Mouse (Mus musculus) brown adipose tissue, adult 24 weeks (tissue): Measurements from ENCODE around the gene Anks4b. TPM values are rescaled to one million over a fixed set of nuclear protein-coding genes. Genes with fewer than 3 reads are reported as not detected.

Experiments
- H3K27ac ChIP-seq: fragments of 200-500 bp; replicated peaks from 2 replicates; pipeline ENCODE4 v1.5.1; 2012; ENCODE audit warnings: low read depth, mild to moderate bottlenecking, low read length
- H3K4me1 ChIP-seq: fragments of 200-500 bp; 2 replicates; pipeline ENCODE4 v1.6.1; 2012; ENCODE audit warnings: low read length, mixed read lengths; ENCODE audit not compliant: control insufficient read depth, insufficient read depth, insufficient read length
- H3K4me3 ChIP-seq: fragments of 200-500 bp; 2 replicates; pipeline ENCODE4 v1.5.1; 2012; ENCODE audit warnings: low read depth, mild to moderate bottlenecking, low read length, moderate library complexity; ENCODE audit not compliant: insufficient read depth
- polyA plus RNA-seq: library from polyadenylated mRNA; stranded (reverse); fragments of >200 nt; gene quantifications from 2 replicates; pipeline ENCODE4 v1.2.4, GENCODE M21; 2012; ENCODE audit not compliant: missing spikeins, insufficient read depth, insufficient read length

Anks4b gene
- polyA plus RNA-seq, 1 experiment = not detected

- Histone ChIP-seq H3K4me3 (no peak overlapping the region), H3K4me1 (no peaks in the 10 kb centered on the region), H3K27ac (no peak overlapping the region)
These were observed 1.3 kb downstream of the Anks4b start for GRCm38 (mm10) chr7:120174723-120175504.

GRCm38 (mm10) chr7:120177611-120178010 is 4.0 kb downstream of the Anks4b start:
- H3K4me3 ChIP-seq = no peak overlapping the region
- H3K27ac ChIP-seq = no peak overlapping the region
- no peaks in the 10 kb centered on the region for H3K4me1 ChIP-seq

GRCm38 (mm10) chr7:120178935-120179334 is 5.3 kb downstream of the Anks4b start:
- no peak overlapping the region for H3K4me3 ChIP-seq
- no peak overlapping the region for H3K27ac ChIP-seq
- H3K4me1 ChIP-seq = no peaks in the 10 kb centered on the region

GRCm38 (mm10) chr7:120180547-120180946 is 6.9 kb downstream of the Anks4b start:
- Histone ChIP-seq H3K27ac (no peak overlapping the region), H3K4me3 (no peak overlapping the region), H3K4me1 (no peaks in the 10 kb centered on the region)

GRCm38 (mm10) chr7:120181401-120182230 is 8.0 kb downstream of the Anks4b start:
- H3K4me3 ChIP-seq = no peak overlapping the region
- no peaks in the 10 kb centered on the region for H3K4me1 ChIP-seq
- H3K27ac ChIP-seq = no peak overlapping the region

GRCm38 (mm10) chr7:120182891-120183290 is 9.2 kb downstream of the Anks4b start:
- Histone ChIP-seq H3K27ac (no peak overlapping the region), H3K4me3 (no peak overlapping the region), H3K4me1 (no peaks in the 10 kb centered on the region)

GRCm38 (mm10) chr7:120188946-120189345 is 15.3 kb downstream of the Anks4b start:
- Histone ChIP-seq H3K4me3 (no peak overlapping the region), H3K4me1 (no peaks in the 10 kb centered on the region)

GRCm38 (mm10) chr7:120189369-120190149 is 15.9 kb downstream of the Anks4b start:
- no peak overlapping the region for H3K27ac ChIP-seq
- H3K4me1 ChIP-seq = no peaks in the 10 kb centered on the region
- H3K4me3 ChIP-seq = no peak overlapping the region

More at GRCm38 (mm10) chr7:120188946-120189345, 15.3 kb downstream of the Anks4b start:
- no peak overlapping the region for H3K27ac ChIP-seq

GRCm38 (mm10) chr7:120190150-120190665 is 16.6 kb downstream of the Anks4b start:
- H3K27ac ChIP-seq = no peak overlapping the region
- H3K4me3 ChIP-seq = no peak overlapping the region

GRCm38 (mm10) chr7:120192207-120192606 is 18.5 kb downstream of the Anks4b start:
- Histone ChIP-seq H3K4me1 (no peaks in the 10 kb centered on the region), H3K4me3 (no peak overlapping the region), H3K27ac (no peak overlapping the region)

More at GRCm38 (mm10) chr7:120190150-120190665, 16.6 kb downstream of the Anks4b start:
- no peaks in the 10 kb centered on the region for H3K4me1 ChIP-seq

GRCm38 (mm10) chr7:120192816-120193215 is 19.2 kb downstream of the Anks4b start:
- Histone ChIP-seq H3K4me1 (no peaks in the 10 kb centered on the region), H3K4me3 (no peak overlapping the region), H3K27ac (no peak overlapping the region)

- Histone ChIP-seq H3K4me3 (no peak overlapping the region), H3K4me1 (no peaks in the 10 kb centered on the region)
These were observed 21.5 kb downstream of the Anks4b start for GRCm38 (mm10) chr7:120195207-120195606.

GRCm38 (mm10) chr7:120201231-120201744 is 27.6 kb downstream of the Anks4b start:
- Histone ChIP-seq H3K4me1 (peaks cover 3% of the 10 kb centered on the region; the same call in 1 of the 2 replicates), H3K4me3 (0 out of 2 replicates have a peak overlapping the region, but pooled peaks have one; percentile 3), H3K27ac (no peak overlapping the region)

More at GRCm38 (mm10) chr7:120195207-120195606, 21.5 kb downstream of the Anks4b start:
- no peak overlapping the region for H3K27ac ChIP-seq

GRCm38 (mm10) chr7:120201771-120202170 is 28.1 kb downstream of the Anks4b start, which contains the start of gene Crym:
Crym (minus strand) TSS chr7:120202111.
- no peak within 1 kb of the TSS for H3K27ac ChIP-seq
- H3K4me3 ChIP-seq = 0 out of 2 replicates have a peak within 1 kb of the TSS, but pooled peaks have one; percentile 3
- peaks cover 3% of the 10 kb centered on the region; the same call in 1 of the 2 replicates for H3K4me1 ChIP-seq
